Mouse (Mus musculus) lung, postnatal 0 days (tissue): ENCODE data around the gene Sun5. TPM values are rescaled to one million over a fixed set of nuclear protein-coding genes. Genes with fewer than 3 reads are reported as not detected.
"Not testable (repeated sequence)": the region's sequence is repeated elsewhere in the genome, so short reads cannot be mapped to it uniquely, and the experiment has no call there.

ENCODE experiments used
- ATAC-seq: fragments of 200-750 bp; cut with Nextera tagmentation; 2 replicates; pipeline ENCODE4 v1.8.0; 2017; ENCODE audit warnings: moderate library complexity
- DNase-seq: peaks from one replicate; pipeline ENCODE4 v3.0.0-alpha.2; 2016; ENCODE audit warnings: low spot score
- H3K27ac ChIP-seq: fragments of 300-500 bp; sonication (generic); 2 replicates; pipeline ENCODE4 v1.5.1; 2014; ENCODE audit warnings: antibody characterized with exemption, mild to moderate bottlenecking, low read length, mixed read lengths
- H3K27me3 ChIP-seq: fragments of 300-500 bp; sonication (generic); replicated peaks from 2 replicates; pipeline ENCODE4 v1.6.1; 2014; ENCODE audit warnings: low read length, mixed read lengths; ENCODE audit not compliant: insufficient read depth
- H3K36me3 ChIP-seq: fragments of 300-500 bp; sonication (generic); 2 replicates; pipeline ENCODE4 v1.6.1; 2014; ENCODE audit warnings: low read length, mixed read lengths; ENCODE audit not compliant: insufficient read depth
- H3K4me1 ChIP-seq: fragments of 300-500 bp; sonication (generic); 2 replicates; pipeline ENCODE4 v1.6.1; 2014; ENCODE audit warnings: antibody characterized with exemption, low read depth, low read length, mixed read lengths; ENCODE audit not compliant: insufficient read depth
- H3K4me2 ChIP-seq: fragments of 300-500 bp; sonication (generic); replicated peaks from 2 replicates; pipeline ENCODE4 v1.6.1; 2014; ENCODE audit warnings: low read depth, mild to moderate bottlenecking, low read length, moderate library complexity, mixed read lengths
- H3K4me3 ChIP-seq: fragments of 300-500 bp; sonication (generic); 2 replicates; pipeline ENCODE4 v1.5.1; 2014; ENCODE audit warnings: low read depth, low read length
- H3K9ac ChIP-seq: fragments of 300-500 bp; sonication (generic); replicated peaks from 2 replicates; pipeline ENCODE4 v1.6.1; 2014; ENCODE audit warnings: low read depth, mild to moderate bottlenecking
- H3K9me3 ChIP-seq: fragments of 300-500 bp; sonication (generic); 2 replicates; pipeline ENCODE4 v1.6.1; 2016; ENCODE audit warnings: low read length, mixed read lengths
- CTCF ChIP-seq: IDR thresholded peaks from 2 replicates; pipeline ENCODE4 v1.5.1; 2016; ENCODE audit warnings: antibody characterized with exemption, mild to moderate bottlenecking
- EP300 ChIP-seq: IDR thresholded peaks from 2 replicates; pipeline ENCODE4 v1.6.1; 2016; ENCODE audit warnings: antibody characterized with exemption, mild to moderate bottlenecking, control low read depth
- WGBS: fragments of 180-500 bp; shearing (Covaris S2); extraction: QIAGEN DNeasy Blood & Tissue Kit; methylation state at CpG from one replicate; pipeline ENCODE4 v1.1.7; 2014; 5-methylcytosine and 5-hydroxymethylcytosine counted together
- polyA plus RNA-seq: library from polyadenylated mRNA; unstranded; fragments of >200 nt; fragmentation: Nextera tagmentation; extraction: Ambion mirVana; gene quantifications from 2 replicates; pipeline ENCODE4 v1.2.1, GENCODE M21; 2015

Gene Sun5
- polyA plus RNA-seq, 1 experiment from 2014 or later, result not detected

DNA sequence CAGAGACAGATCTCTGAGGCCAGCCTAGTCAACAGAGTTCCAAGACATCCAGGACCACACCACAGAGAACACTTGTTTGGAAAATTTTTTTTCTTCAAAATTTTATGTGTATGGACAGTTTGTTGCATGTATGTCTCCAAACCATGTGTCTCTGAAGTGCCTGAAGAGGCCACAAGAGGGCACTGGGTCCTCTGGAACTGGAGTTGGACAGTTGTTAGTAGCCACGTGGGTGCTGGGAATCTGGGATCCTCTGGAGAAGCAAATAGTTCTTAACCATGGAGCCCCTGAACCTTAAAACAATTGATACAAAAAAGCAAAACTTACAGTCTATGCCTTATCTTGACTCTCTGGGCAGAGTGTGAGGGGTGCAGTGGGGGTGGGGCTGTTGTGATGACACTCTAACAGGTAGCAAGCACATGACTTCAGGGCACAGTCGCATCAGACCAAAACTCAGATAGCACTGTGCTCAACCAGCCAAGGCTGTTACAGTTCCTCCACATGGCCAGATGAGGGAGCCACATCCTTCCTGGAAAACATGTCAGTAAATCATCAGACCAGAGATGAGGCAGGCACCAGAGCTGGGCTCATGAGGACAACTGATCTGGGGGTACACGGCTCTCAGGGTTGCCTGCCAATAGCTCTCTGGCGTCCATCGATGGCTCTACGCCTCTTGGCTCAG is 20.4 kb downstream of the Sun5 start:
- H3K4me3 ChIP-seq, result no peak overlapping the region
- WGBS, result 78% methylated on average over 6 of the region's 6 CpGs

DNA sequence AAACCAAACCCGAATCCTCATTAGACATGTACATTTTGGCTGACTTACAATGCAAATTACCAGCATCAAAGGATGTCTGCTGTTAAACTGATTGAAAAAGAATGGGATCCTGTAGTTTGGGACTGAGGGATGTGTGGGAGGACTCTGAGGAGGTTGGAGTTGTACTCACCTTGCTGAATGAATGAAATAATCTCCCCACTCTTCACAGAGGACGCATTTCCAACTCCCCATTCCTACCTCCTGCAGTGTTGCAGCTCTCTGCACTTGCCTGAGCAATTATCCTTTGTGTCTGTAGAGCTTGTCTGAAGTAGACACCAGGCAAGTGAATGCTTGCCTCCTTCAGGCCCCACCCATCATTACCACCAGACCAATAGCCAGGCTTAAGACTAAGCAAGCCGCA is 22.5 kb downstream of the Sun5 start:
- Histone ChIP-seq H3K4me3 (no peak overlapping the region), H3K9me3 (no peaks in the 10 kb centered on the region), H3K27me3 (no peaks in the 10 kb centered on the region), H3K4me1 (no peaks in the 10 kb centered on the region), H3K27ac (no peak overlapping the region), H3K4me2 (no peak overlapping the region), H3K36me3 (no peaks in the 10 kb centered on the region), H3K9ac (no peak overlapping the region)
- no peak for DNase-seq
- no peak for ATAC-seq
- 73% methylated on average over 3 of the region's 3 CpGs for WGBS
- TF ChIP-seq EP300, result no peak
- no peak for TF ChIP-seq CTCF

More for the DNA sequence above, 20.4 kb downstream of the Sun5 start:
- Histone ChIP-seq H3K9ac (no peak overlapping the region), H3K9me3 (no peaks in the 10 kb centered on the region), H3K27ac (no peak overlapping the region), H3K27me3 (no peaks in the 10 kb centered on the region), H3K4me1 (no peaks in the 10 kb centered on the region), H3K36me3 (no peaks in the 10 kb centered on the region), H3K4me2 (no peak overlapping the region)
- no peak for ATAC-seq
- DNase-seq, result no peak
- TF ChIP-seq EP300 (no peak), CTCF (peak; percentile 54)

DNA sequence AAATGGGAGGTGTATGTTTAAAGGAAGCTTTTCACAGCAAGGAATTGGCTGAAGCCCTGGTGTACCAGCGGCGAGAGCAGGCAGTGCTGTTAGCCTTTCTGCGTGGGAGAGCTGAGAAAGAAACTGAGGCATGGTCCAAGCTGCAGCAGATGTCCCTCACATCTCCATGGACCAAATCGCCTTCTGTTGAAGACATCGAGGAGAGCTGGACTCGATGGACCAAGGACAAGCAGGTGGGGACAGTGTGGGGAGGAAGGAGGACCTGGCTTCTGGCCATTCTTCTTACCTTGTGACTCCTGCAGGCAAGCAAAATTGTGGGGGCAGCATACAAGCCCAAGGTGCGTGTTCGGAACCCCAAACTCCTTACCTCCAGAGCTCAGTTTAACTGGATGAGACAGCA is 28.0 kb downstream of the Sun5 start:
- Histone ChIP-seq H3K4me1 (no peaks in the 10 kb centered on the region), H3K4me3 (no peak overlapping the region), H3K27ac (no peak overlapping the region), H3K36me3 (no peaks in the 10 kb centered on the region), H3K9me3 (no peaks in the 10 kb centered on the region), H3K9ac (no peak overlapping the region), H3K27me3 (no peaks in the 10 kb centered on the region), H3K4me2 (no peak overlapping the region)
- ATAC-seq (no peak), DNase-seq (no peak)
- TF ChIP-seq CTCF (no peak), EP300 (no peak)
- WGBS, result 73% methylated on average over 8 of the region's 8 CpGs

DNA sequence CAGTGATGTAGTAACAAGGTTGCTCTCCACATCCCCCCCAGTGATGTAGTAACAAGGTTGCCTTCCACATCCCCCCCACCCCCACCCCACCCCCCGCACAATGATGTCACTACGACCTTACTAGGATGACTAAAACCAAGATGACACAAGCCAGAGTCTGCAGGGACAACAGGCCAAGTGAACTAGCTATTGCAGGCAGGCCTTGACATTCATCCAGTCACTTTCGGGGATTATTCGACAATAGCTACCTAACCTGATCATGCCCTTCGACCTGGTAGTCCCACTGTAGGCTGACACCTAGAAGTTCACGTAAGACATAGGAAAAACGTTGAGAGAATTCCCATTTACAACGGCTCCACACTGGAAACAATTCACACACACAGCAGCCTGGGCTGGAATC is 37.6 kb downstream of the Sun5 start:
- Histone ChIP-seq H3K4me2 (no peak overlapping the region), H3K4me1 (no peaks in the 10 kb centered on the region), H3K4me3 (no peak overlapping the region), H3K27ac (no peak overlapping the region), H3K9me3 (no peaks in the 10 kb centered on the region), H3K36me3 (no peaks in the 10 kb centered on the region), H3K9ac (no peak overlapping the region), H3K27me3 (no peaks in the 10 kb centered on the region)
- ATAC-seq (no peak), DNase-seq (no peak)
- 79% methylated on average over 8 of the region's 8 CpGs for WGBS
- TF ChIP-seq EP300 (no peak), CTCF (no peak)

DNA sequence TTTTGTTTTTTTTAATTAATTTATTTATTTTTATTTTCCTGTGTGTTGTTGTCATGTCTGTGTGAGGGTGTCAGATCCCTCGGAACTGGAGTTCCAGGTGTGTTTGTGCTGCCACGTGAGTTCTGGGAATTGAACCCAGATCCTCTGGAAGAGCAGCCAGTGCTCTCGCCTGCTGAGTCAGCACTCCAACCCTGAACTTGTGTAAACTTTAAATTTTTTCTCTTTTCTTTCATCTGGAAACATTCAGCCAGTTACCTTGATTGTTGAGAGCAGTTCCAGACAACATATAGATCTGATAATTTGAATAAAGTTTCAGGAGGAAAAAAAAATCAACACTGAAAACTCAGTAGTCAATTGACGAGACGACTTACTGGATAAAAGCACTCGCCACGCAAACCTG is 42.2 kb downstream of the Sun5 start:
- Histone ChIP-seq H3K27me3 (no peaks in the 10 kb centered on the region), H3K4me1 (no peaks in the 10 kb centered on the region), H3K4me3 (no peak overlapping the region), H3K36me3 (no peaks in the 10 kb centered on the region), H3K27ac (no peak overlapping the region), H3K4me2 (no peak overlapping the region), H3K9me3 (no peaks in the 10 kb centered on the region), H3K9ac (no peak overlapping the region)
- ATAC-seq (no peak), DNase-seq (no peak)
- TF ChIP-seq EP300, result no peak
- TF ChIP-seq CTCF, result no peak
- WGBS, result 76% methylated on average over 7 of the region's 7 CpGs

DNA sequence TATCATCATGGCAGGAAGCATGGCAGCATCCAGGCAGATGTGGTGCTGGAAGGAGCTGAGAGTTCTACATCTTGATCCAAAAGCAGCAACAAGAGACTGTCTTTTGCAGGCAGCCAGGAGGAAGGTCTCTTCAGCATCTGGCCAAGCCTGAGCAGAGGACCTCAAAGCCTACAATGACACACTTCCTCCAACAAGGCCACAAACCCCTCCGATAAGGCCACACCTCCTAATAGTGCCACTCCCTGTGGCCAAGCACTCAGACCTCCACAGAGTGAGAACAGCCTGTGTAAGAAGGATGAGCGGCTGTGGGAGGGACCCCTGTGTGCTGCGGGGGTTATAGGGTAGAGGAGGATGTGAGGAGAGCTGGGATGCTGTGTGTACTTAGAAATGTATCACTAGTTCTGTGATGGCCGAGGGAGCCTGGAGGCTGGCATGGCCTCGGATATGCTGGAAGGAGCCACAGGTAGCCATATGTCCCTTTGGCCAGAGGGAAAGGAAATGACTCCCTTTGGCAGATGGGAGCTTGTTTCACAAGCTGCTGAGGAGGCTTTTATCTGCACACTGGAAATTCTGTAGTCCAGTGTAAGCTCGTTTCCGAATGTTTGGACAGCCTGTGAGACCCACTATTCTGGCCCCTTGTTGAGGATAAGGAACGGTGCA is 43.6 kb downstream of the Sun5 start:
- Histone ChIP-seq H3K36me3 (no peaks in the 10 kb centered on the region), H3K27me3 (no peaks in the 10 kb centered on the region), H3K27ac (no peak overlapping the region), H3K9me3 (no peaks in the 10 kb centered on the region), H3K4me3 (no peak overlapping the region), H3K4me1 (no peaks in the 10 kb centered on the region), H3K4me2 (no peak overlapping the region), H3K9ac (no peak overlapping the region)
- no peak for TF ChIP-seq CTCF
- TF ChIP-seq EP300, result no peak
- 75% methylated on average over 8 of the region's 8 CpGs for WGBS
- ATAC-seq (no peak), DNase-seq (no peak)

DNA sequence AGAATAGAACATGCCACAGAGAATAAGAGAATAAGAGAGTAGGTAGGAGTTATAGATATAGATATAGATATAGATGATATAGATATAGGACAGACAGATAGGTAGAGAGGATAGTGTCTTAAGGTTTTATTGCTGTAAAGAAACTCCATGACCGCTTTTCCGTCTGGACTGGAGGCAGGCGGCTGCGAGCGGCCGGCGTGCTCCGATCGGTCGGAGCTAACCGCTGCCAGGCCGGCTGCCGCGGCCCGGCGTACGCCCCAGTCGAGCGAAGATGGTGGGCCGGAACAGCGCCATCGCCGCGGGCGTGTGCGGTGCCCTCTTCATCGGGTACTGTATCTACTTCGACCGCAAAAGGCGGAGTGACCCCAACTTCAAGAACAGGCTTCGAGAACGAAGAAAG is 45.0 kb downstream of the Sun5 start:
- 68% methylated on average over 32 of the region's 32 CpGs for WGBS
- H3K36me3 ChIP-seq, H3K27ac ChIP-seq, H3K9ac ChIP-seq, ATAC-seq, H3K27me3 ChIP-seq, H3K4me1 ChIP-seq, H3K4me2 ChIP-seq, H3K9me3 ChIP-seq, H3K4me3 ChIP-seq, DNase-seq: not testable (repeated sequence)
